Mouse (Mus musculus): ENCODE measurements at regions not wholly inside any gene's neighbourhood (a gene's known extent, or its start where the extent isn't known, plus 50 kb on each side); places are given as distances from the start of the nearest gene placed in this dataset.

GRCm38 (mm10) chr10:68967976-68968968, 183.0 kb upstream of the Rhobtb1 start:
- WGBS = 56% methylated on average over 15 of the region's 15 CpGs
- Histone ChIP-seq H3K4me2 (replicated peaks; ENCODE audit: low read depth) (no peak overlapping the region), H3K4me3 (ENCODE audit: low read depth, low read length) (no peak overlapping the region), H3K9ac (ENCODE audit: low read depth, low read length) (no peak overlapping the region), H3K27ac (ENCODE audit: low read depth, low read length) (no peak overlapping the region), H3K27me3 (replicated peaks; ENCODE audit: control insufficient read depth, insufficient read depth, low read length) (no peaks in the 10 kb centered on the region), H3K36me3 (ENCODE audit: control insufficient read depth, insufficient read depth) (no peaks in the 10 kb centered on the region), H3K4me1 (replicated peaks; ENCODE audit: control insufficient read depth, insufficient read depth, low read length) (no peaks in the 10 kb centered on the region), H3K9me3 (ENCODE audit: control insufficient read depth) (no peaks in the 10 kb centered on the region)
- TF ChIP-seq CTCF (IDR thresholded peaks at IDR 0.05; ENCODE audit: low read depth) = no peak
- no peak for ATAC-seq

GRCm38 (mm10) chr10:68970521-68970920, 180.7 kb upstream of the Rhobtb1 start:
- Histone ChIP-seq H3K9ac (ENCODE audit: low read depth, low read length) (no peak overlapping the region), H3K4me3 (ENCODE audit: low read depth, low read length) (no peak overlapping the region), H3K4me2 (replicated peaks; ENCODE audit: low read depth) (no peak overlapping the region), H3K4me1 (replicated peaks; ENCODE audit: control insufficient read depth, insufficient read depth, low read length) (no peaks in the 10 kb centered on the region), H3K27me3 (replicated peaks; ENCODE audit: control insufficient read depth, insufficient read depth, low read length) (no peaks in the 10 kb centered on the region), H3K36me3 (ENCODE audit: control insufficient read depth, insufficient read depth) (no peaks in the 10 kb centered on the region), H3K9me3 (ENCODE audit: control insufficient read depth) (no peaks in the 10 kb centered on the region), H3K27ac (ENCODE audit: low read depth, low read length) (no peak overlapping the region)
- ATAC-seq = no peak
- no peak for TF ChIP-seq CTCF (IDR thresholded peaks at IDR 0.05; ENCODE audit: low read depth)
- 80% methylated on average over 2 of the region's 2 CpGs for WGBS

GRCm38 (mm10) chr10:68974771-68975170, 176.5 kb upstream of the Rhobtb1 start:
- no peak for TF ChIP-seq CTCF (IDR thresholded peaks at IDR 0.05; ENCODE audit: low read depth)

GRCm38 (mm10) chr10:68976443-68977025, 174.7 kb upstream of the Rhobtb1 start:
- WGBS = 45% methylated on average over 10 of the region's 10 CpGs
- TF ChIP-seq CTCF (IDR thresholded peaks at IDR 0.05; ENCODE audit: low read depth) = no peak

More at GRCm38 (mm10) chr10:68974771-68975170, 176.5 kb upstream of the Rhobtb1 start:
- Histone ChIP-seq H3K4me2 (replicated peaks; ENCODE audit: low read depth) (no peak overlapping the region), H3K4me3 (ENCODE audit: low read depth, low read length) (no peak overlapping the region), H3K9me3 (ENCODE audit: control insufficient read depth) (no peaks in the 10 kb centered on the region), H3K4me1 (replicated peaks; ENCODE audit: control insufficient read depth, insufficient read depth, low read length) (no peaks in the 10 kb centered on the region), H3K9ac (ENCODE audit: low read depth, low read length) (no peak overlapping the region), H3K27ac (ENCODE audit: low read depth, low read length) (no peak overlapping the region), H3K36me3 (ENCODE audit: control insufficient read depth, insufficient read depth) (no peaks in the 10 kb centered on the region), H3K27me3 (replicated peaks; ENCODE audit: control insufficient read depth, insufficient read depth, low read length) (no peaks in the 10 kb centered on the region)
- 85% methylated on average over 7 of the region's 7 CpGs for WGBS
- no peak for ATAC-seq

GRCm38 (mm10) chr10:68978115-68978514, 173.1 kb upstream of the Rhobtb1 start:
- 65% methylated on average over 4 of the region's 4 CpGs for WGBS
- H3K9me3 ChIP-seq (ENCODE audit: control insufficient read depth) = no peaks in the 10 kb centered on the region
- H3K9ac ChIP-seq (ENCODE audit: low read depth, low read length) = no peak overlapping the region
- peak; percentile 75 for TF ChIP-seq CTCF (IDR thresholded peaks at IDR 0.05; ENCODE audit: low read depth)
- H3K4me2 ChIP-seq (replicated peaks; ENCODE audit: low read depth) = no peak overlapping the region
- no peaks in the 10 kb centered on the region for H3K27me3 ChIP-seq (replicated peaks; ENCODE audit: control insufficient read depth, insufficient read depth, low read length)
- no peak overlapping the region for H3K4me3 ChIP-seq (ENCODE audit: low read depth, low read length)
- no peak overlapping the region for H3K27ac ChIP-seq (ENCODE audit: low read depth, low read length)
- ATAC-seq = no peak
- no peaks in the 10 kb centered on the region for H3K4me1 ChIP-seq (replicated peaks; ENCODE audit: control insufficient read depth, insufficient read depth, low read length)
- H3K36me3 ChIP-seq (ENCODE audit: control insufficient read depth, insufficient read depth) = no peaks in the 10 kb centered on the region

More at GRCm38 (mm10) chr10:68976443-68977025, 174.7 kb upstream of the Rhobtb1 start:
- ATAC-seq = no peak
- no peaks in the 10 kb centered on the region for H3K36me3 ChIP-seq (ENCODE audit: control insufficient read depth, insufficient read depth)
- H3K27ac ChIP-seq (ENCODE audit: low read depth, low read length) = no peak overlapping the region
- no peaks in the 10 kb centered on the region for H3K4me1 ChIP-seq (replicated peaks; ENCODE audit: control insufficient read depth, insufficient read depth, low read length)
- H3K27me3 ChIP-seq (replicated peaks; ENCODE audit: control insufficient read depth, insufficient read depth, low read length) = no peaks in the 10 kb centered on the region
- H3K9ac ChIP-seq (ENCODE audit: low read depth, low read length) = no peak overlapping the region
- no peaks in the 10 kb centered on the region for H3K9me3 ChIP-seq (ENCODE audit: control insufficient read depth)
- no peak overlapping the region for H3K4me2 ChIP-seq (replicated peaks; ENCODE audit: low read depth)
- no peak overlapping the region for H3K4me3 ChIP-seq (ENCODE audit: low read depth, low read length)

- 53% methylated on average over 7 of the region's 7 CpGs for WGBS
- no peaks in the 10 kb centered on the region for H3K27me3 ChIP-seq (replicated peaks; ENCODE audit: control insufficient read depth, insufficient read depth, low read length)
- no peak overlapping the region for H3K4me3 ChIP-seq (ENCODE audit: low read depth, low read length)
- H3K9me3 ChIP-seq (ENCODE audit: control insufficient read depth) = no peaks in the 10 kb centered on the region
- no peaks in the 10 kb centered on the region for H3K4me1 ChIP-seq (replicated peaks; ENCODE audit: control insufficient read depth, insufficient read depth, low read length)
- no peak for ATAC-seq
- H3K36me3 ChIP-seq (ENCODE audit: control insufficient read depth, insufficient read depth) = no peaks in the 10 kb centered on the region
- H3K9ac ChIP-seq (ENCODE audit: low read depth, low read length) = no peak overlapping the region
- no peak for TF ChIP-seq CTCF (IDR thresholded peaks at IDR 0.05; ENCODE audit: low read depth)
- no peak overlapping the region for H3K27ac ChIP-seq (ENCODE audit: low read depth, low read length)
- H3K4me2 ChIP-seq (replicated peaks; ENCODE audit: low read depth) = no peak overlapping the region
Measured at GRCm38 (mm10) chr10:68979949-68980348, 171.3 kb upstream of the Rhobtb1 start.

All from intestine, postnatal 0 days (tissue).